Mouse (Mus musculus) olfactory bulb, adult 2 months (tissue): ENCODE data around the gene Gabrb1.

Source experiments
- CTCF ChIP-seq: fragments of 200-500 bp; IDR thresholded peaks from 2 replicates; pipeline ENCODE4 v1.5.1; 2012; ENCODE audit warnings: low read depth, mild to moderate bottlenecking, low read length, moderate library complexity; ENCODE audit not compliant: insufficient read depth
- POLR2A ChIP-seq: fragments of 200-500 bp; IDR thresholded peaks from 2 replicates; pipeline ENCODE4 v1.6.1; 2012; ENCODE audit warnings: mild to moderate bottlenecking, low read depth, low read length, moderate library complexity; ENCODE audit not compliant: insufficient read depth

DNA sequence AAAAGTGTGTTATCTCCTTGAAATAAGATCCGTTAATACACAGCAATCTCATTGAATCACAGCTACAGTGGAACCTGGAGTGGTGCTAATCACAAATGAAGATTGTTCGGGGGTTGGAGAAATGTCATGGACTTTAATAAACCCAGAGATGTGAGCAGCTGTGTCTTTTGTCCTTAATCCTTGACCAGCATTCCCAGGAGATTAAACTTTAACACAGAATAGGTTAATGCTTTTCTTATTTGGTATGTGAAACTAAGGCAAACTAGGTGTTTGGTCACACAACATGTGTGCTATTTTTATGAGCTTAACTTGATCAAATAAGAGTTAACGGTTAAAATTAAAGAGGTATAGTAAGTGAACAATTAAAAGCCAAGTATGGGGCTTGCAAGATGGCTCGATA lies 341.6 kb downstream of the Gabrb1 start:
- TF ChIP-seq CTCF (no peak), POLR2A (no peak)
